Mouse (Mus musculus): ENCODE measurements around the gene Tspan3. TPM values are rescaled to one million over a fixed set of nuclear protein-coding genes. Genes with fewer than 3 reads are reported as not detected.

Tspan3 gene
- polyA plus RNA-seq, 1 experiment from 2014 or later, result 509 TPM

GRCm38 (mm10) chr9:56200200-56200599, 34.9 kb upstream of the Tspan3 start:
- ATAC-seq (ENCODE audit: low read depth), result no peak
- Histone ChIP-seq H3K4me3 (ENCODE audit: low read depth, low read length) (no peak overlapping the region), H3K9ac (ENCODE audit: low read depth, low read length) (no peak overlapping the region), H3K36me3 (ENCODE audit: control insufficient read depth, insufficient read depth, low read length) (no peaks in the 10 kb centered on the region), H3K9me3 (ENCODE audit: control insufficient read depth, low read length) (no peaks in the 10 kb centered on the region), H3K27ac (replicated peaks; ENCODE audit: low read depth, low read length) (no peak overlapping the region), H3K4me1 (ENCODE audit: control insufficient read depth, insufficient read depth, low read length) (peaks cover 3% of the 10 kb centered on the region; the same call in 1 of the 2 replicates), H3K27me3 (replicated peaks; ENCODE audit: control insufficient read depth, insufficient read depth, low read length) (no peaks in the 10 kb centered on the region), H3K4me2 (ENCODE audit: low read depth, low read length) (no peak overlapping the region)
- 55% methylated on average over 2 of the region's 2 CpGs for WGBS
- DNase-seq (ENCODE audit: low spot score), result no peak

GRCm38 (mm10) chr9:56196921-56197320, 31.6 kb upstream of the Tspan3 start:
- WGBS, result 78% methylated on average over 4 of the region's 4 CpGs

GRCm38 (mm10) chr9:56195193-56195592, 29.9 kb upstream of the Tspan3 start:
- no peak overlapping the region for H3K9ac ChIP-seq (ENCODE audit: low read depth, low read length)
- WGBS, result 16% methylated on average over 3 of the region's 3 CpGs
- H3K4me3 ChIP-seq (ENCODE audit: low read depth, low read length), result no peak overlapping the region

More at GRCm38 (mm10) chr9:56196921-56197320, 31.6 kb upstream of the Tspan3 start:
- Histone ChIP-seq H3K36me3 (ENCODE audit: control insufficient read depth, insufficient read depth, low read length) (no peaks in the 10 kb centered on the region), H3K4me3 (ENCODE audit: low read depth, low read length) (no peak overlapping the region), H3K4me2 (ENCODE audit: low read depth, low read length) (no peak overlapping the region), H3K9ac (ENCODE audit: low read depth, low read length) (no peak overlapping the region), H3K9me3 (ENCODE audit: control insufficient read depth, low read length) (no peaks in the 10 kb centered on the region), H3K4me1 (ENCODE audit: control insufficient read depth, insufficient read depth, low read length) (peaks cover 6% of the 10 kb centered on the region; the same call in 1 of the 2 replicates), H3K27ac (replicated peaks; ENCODE audit: low read depth, low read length) (no peak overlapping the region), H3K27me3 (replicated peaks; ENCODE audit: control insufficient read depth, insufficient read depth, low read length) (no peaks in the 10 kb centered on the region)
- no peak for DNase-seq (ENCODE audit: low spot score)
- no peak for ATAC-seq (ENCODE audit: low read depth)

GRCm38 (mm10) chr9:56191498-56192455, 26.5 kb upstream of the Tspan3 start:
- no peak overlapping the region for H3K9ac ChIP-seq (ENCODE audit: low read depth, low read length)
- no peaks in the 10 kb centered on the region for H3K9me3 ChIP-seq (ENCODE audit: control insufficient read depth, low read length)
- no peak; the same call in 1 of the 2 replicates for ATAC-seq (ENCODE audit: low read depth)
- 55% methylated on average over 11 of the region's 11 CpGs for WGBS
- no peak overlapping the region for H3K4me3 ChIP-seq (ENCODE audit: low read depth, low read length)
- no peak overlapping the region for H3K27ac ChIP-seq (replicated peaks; ENCODE audit: low read depth, low read length)
- no peaks in the 10 kb centered on the region for H3K27me3 ChIP-seq (replicated peaks; ENCODE audit: control insufficient read depth, insufficient read depth, low read length)
- H3K4me2 ChIP-seq (ENCODE audit: low read depth, low read length), result no peak overlapping the region
- H3K36me3 ChIP-seq (ENCODE audit: control insufficient read depth, insufficient read depth, low read length), result no peaks in the 10 kb centered on the region
- DNase-seq (ENCODE audit: low spot score), result peak; percentile 49
- H3K4me1 ChIP-seq (ENCODE audit: control insufficient read depth, insufficient read depth, low read length), result peaks cover 6% of the 10 kb centered on the region; the same call in 1 of the 2 replicates

More at GRCm38 (mm10) chr9:56195193-56195592, 29.9 kb upstream of the Tspan3 start:
- Histone ChIP-seq H3K27ac (replicated peaks; ENCODE audit: low read depth, low read length) (no peak overlapping the region), H3K36me3 (ENCODE audit: control insufficient read depth, insufficient read depth, low read length) (no peaks in the 10 kb centered on the region), H3K27me3 (replicated peaks; ENCODE audit: control insufficient read depth, insufficient read depth, low read length) (no peaks in the 10 kb centered on the region), H3K4me2 (ENCODE audit: low read depth, low read length) (no peak overlapping the region), H3K4me1 (ENCODE audit: control insufficient read depth, insufficient read depth, low read length) (peaks cover 6% of the 10 kb centered on the region; the same call in 1 of the 2 replicates), H3K9me3 (ENCODE audit: control insufficient read depth, low read length) (no peaks in the 10 kb centered on the region)
- peak; percentile 61 for DNase-seq (ENCODE audit: low spot score)
- no peak for ATAC-seq (ENCODE audit: low read depth)

- WGBS, result 34% methylated on average over 8 of the region's 8 CpGs
- H3K36me3 ChIP-seq (ENCODE audit: control insufficient read depth, insufficient read depth, low read length), result no peaks in the 10 kb centered on the region
- no peaks in the 10 kb centered on the region for H3K27me3 ChIP-seq (replicated peaks; ENCODE audit: control insufficient read depth, insufficient read depth, low read length)
- H3K4me3 ChIP-seq (ENCODE audit: low read depth, low read length), result no peak overlapping the region
- DNase-seq (ENCODE audit: low spot score), result no peak
- no peak overlapping the region for H3K9ac ChIP-seq (ENCODE audit: low read depth, low read length)
- no peaks in the 10 kb centered on the region for H3K4me1 ChIP-seq (ENCODE audit: control insufficient read depth, insufficient read depth, low read length)
- no peak; the same call in 1 of the 2 replicates for ATAC-seq (ENCODE audit: low read depth)
- no peak overlapping the region for H3K4me2 ChIP-seq (ENCODE audit: low read depth, low read length)
- no peak overlapping the region for H3K27ac ChIP-seq (replicated peaks; ENCODE audit: low read depth, low read length)
- no peaks in the 10 kb centered on the region for H3K9me3 ChIP-seq (ENCODE audit: control insufficient read depth, low read length)
Observed at GRCm38 (mm10) chr9:56180118-56180781, 15.0 kb upstream of the Tspan3 start.

GRCm38 (mm10) chr9:56179416-56180117, 14.3 kb upstream of the Tspan3 start:
- 80% methylated on average over 6 of the region's 6 CpGs for WGBS
- no peaks in the 10 kb centered on the region for H3K36me3 ChIP-seq (ENCODE audit: control insufficient read depth, insufficient read depth, low read length)
- no peak overlapping the region for H3K4me2 ChIP-seq (ENCODE audit: low read depth, low read length)
- no peak for ATAC-seq (ENCODE audit: low read depth)
- H3K9ac ChIP-seq (ENCODE audit: low read depth, low read length), result no peak overlapping the region
- no peak overlapping the region for H3K27ac ChIP-seq (replicated peaks; ENCODE audit: low read depth, low read length)
- H3K4me3 ChIP-seq (ENCODE audit: low read depth, low read length), result no peak overlapping the region
- no peaks in the 10 kb centered on the region for H3K9me3 ChIP-seq (ENCODE audit: control insufficient read depth, low read length)
- no peaks in the 10 kb centered on the region for H3K27me3 ChIP-seq (replicated peaks; ENCODE audit: control insufficient read depth, insufficient read depth, low read length)
- no peaks in the 10 kb centered on the region for H3K4me1 ChIP-seq (ENCODE audit: control insufficient read depth, insufficient read depth, low read length)
- DNase-seq (ENCODE audit: low spot score), result peak; percentile 53

- no peak for ATAC-seq (ENCODE audit: low read depth)
- no peaks in the 10 kb centered on the region for H3K27me3 ChIP-seq (replicated peaks; ENCODE audit: control insufficient read depth, insufficient read depth, low read length)
- 70% methylated on average over 4 of the region's 4 CpGs for whole genome bisulfite sequencing
- H3K4me2 ChIP-seq (ENCODE audit: low read depth, low read length), result no peak overlapping the region
- no peak overlapping the region for H3K9ac ChIP-seq (ENCODE audit: low read depth, low read length)
- H3K27ac ChIP-seq (replicated peaks; ENCODE audit: low read depth, low read length), result no peak overlapping the region
- H3K4me1 ChIP-seq (ENCODE audit: control insufficient read depth, insufficient read depth, low read length), result no peaks in the 10 kb centered on the region
- H3K4me3 ChIP-seq (ENCODE audit: low read depth, low read length), result no peak overlapping the region
- no peaks in the 10 kb centered on the region for H3K9me3 ChIP-seq (ENCODE audit: control insufficient read depth, low read length)
- no peaks in the 10 kb centered on the region for H3K36me3 ChIP-seq (ENCODE audit: control insufficient read depth, insufficient read depth, low read length)
- DNase-seq (ENCODE audit: low spot score), result no peak
Observed at GRCm38 (mm10) chr9:56177354-56177753, 12.1 kb upstream of the Tspan3 start.

- ATAC-seq (ENCODE audit: low read depth), result no peak
Observed at GRCm38 (mm10) chr9:56175316-56175715, 10.0 kb upstream of the Tspan3 start.

More at GRCm38 (mm10) chr9:56175316-56175715, 10.0 kb upstream of the Tspan3 start:
- DNase-seq (ENCODE audit: low spot score), result no peak
- Histone ChIP-seq H3K4me1 (ENCODE audit: control insufficient read depth, insufficient read depth, low read length) (no peaks in the 10 kb centered on the region), H3K4me3 (ENCODE audit: low read depth, low read length) (no peak overlapping the region), H3K4me2 (ENCODE audit: low read depth, low read length) (no peak overlapping the region), H3K9me3 (ENCODE audit: control insufficient read depth, low read length) (0 out of 2 replicates have a peak, but pooled peaks cover 2% of the 10 kb centered on the region), H3K27me3 (replicated peaks; ENCODE audit: control insufficient read depth, insufficient read depth, low read length) (no peaks in the 10 kb centered on the region), H3K36me3 (ENCODE audit: control insufficient read depth, insufficient read depth, low read length) (no peaks in the 10 kb centered on the region), H3K9ac (ENCODE audit: low read depth, low read length) (no peak overlapping the region), H3K27ac (replicated peaks; ENCODE audit: low read depth, low read length) (no peak overlapping the region)
- 79% methylated on average over 3 of the region's 3 CpGs for WGBS

All from embryonic facial prominence, embryonic 14.5 days (tissue).